Mouse (Mus musculus): ENCODE results near the gene 4933428G20Rik.

Gene 4933428G20Rik

GRCm38 (mm10) chr11:97532950-97533582, 32.9 kb upstream of the 4933428G20Rik start:
- peak; percentile 48 for DNase-seq (ENCODE audit: extremely low spot score, low spot score)

- DNase-seq (ENCODE audit: extremely low spot score, low spot score), result peak; percentile 24
These were observed 32.2 kb upstream of the 4933428G20Rik start for GRCm38 (mm10) chr11:97532354-97532753.

GRCm38 (mm10) chr11:97531381-97532260, 31.5 kb upstream of the 4933428G20Rik start:
- DNase-seq (ENCODE audit: extremely low spot score, low spot score), result peak; percentile 87

- DNase-seq (ENCODE audit: extremely low spot score, low spot score), result no peak
These were observed 30.8 kb upstream of the 4933428G20Rik start for GRCm38 (mm10) chr11:97530961-97531360.

- DNase-seq (ENCODE audit: extremely low spot score, low spot score), result no peak
These were observed 29.9 kb upstream of the 4933428G20Rik start for GRCm38 (mm10) chr11:97530069-97530468.

GRCm38 (mm10) chr11:97528282-97528808, 28.2 kb upstream of the 4933428G20Rik start:
- no peak for DNase-seq (ENCODE audit: extremely low spot score, low spot score)

- no peak for DNase-seq (ENCODE audit: extremely low spot score, low spot score)
These were observed 25.2 kb upstream of the 4933428G20Rik start for GRCm38 (mm10) chr11:97525313-97525712.

- no peak for DNase-seq (ENCODE audit: extremely low spot score, low spot score)
These were observed 24.2 kb upstream of the 4933428G20Rik start for GRCm38 (mm10) chr11:97524306-97524705.

- peak; percentile 67 for DNase-seq (ENCODE audit: extremely low spot score, low spot score)
These were observed 23.7 kb upstream of the 4933428G20Rik start for GRCm38 (mm10) chr11:97523827-97524261.

- DNase-seq (ENCODE audit: extremely low spot score, low spot score), result no peak
These were observed 23.0 kb upstream of the 4933428G20Rik start for GRCm38 (mm10) chr11:97523107-97523506.

- DNase-seq (ENCODE audit: extremely low spot score, low spot score), result no peak
These were observed 21.8 kb upstream of the 4933428G20Rik start for GRCm38 (mm10) chr11:97521741-97522474.

- no peak for DNase-seq (ENCODE audit: extremely low spot score, low spot score)
These were observed 20.4 kb upstream of the 4933428G20Rik start for GRCm38 (mm10) chr11:97520541-97520940.

GRCm38 (mm10) chr11:97513066-97513465, 12.9 kb upstream of the 4933428G20Rik start:
- DNase-seq (ENCODE audit: extremely low spot score, low spot score), result no peak

GRCm38 (mm10) chr11:97512511-97512910, 12.4 kb upstream of the 4933428G20Rik start:
- DNase-seq (ENCODE audit: extremely low spot score, low spot score), result no peak

- no peak for DNase-seq (ENCODE audit: extremely low spot score, low spot score)
These were observed 11.7 kb upstream of the 4933428G20Rik start for GRCm38 (mm10) chr11:97511661-97512369.

GRCm38 (mm10) chr11:97510966-97511660, 11.0 kb upstream of the 4933428G20Rik start:
- peak; percentile 80 for DNase-seq (ENCODE audit: extremely low spot score, low spot score)

GRCm38 (mm10) chr11:97509715-97510485, 9.8 kb upstream of the 4933428G20Rik start:
- no peak for DNase-seq (ENCODE audit: extremely low spot score, low spot score)

GRCm38 (mm10) chr11:97509058-97509457, 8.9 kb upstream of the 4933428G20Rik start:
- DNase-seq (ENCODE audit: extremely low spot score, low spot score), result no peak

GRCm38 (mm10) chr11:97508198-97508597, 8.1 kb upstream of the 4933428G20Rik start:
- DNase-seq (ENCODE audit: extremely low spot score, low spot score), result no peak

Data from neural tube, embryonic 10.5 days (tissue).